Mouse (Mus musculus): ENCODE measurements around the gene Plxna4. TPM values are rescaled to one million over a fixed set of nuclear protein-coding genes. Genes with fewer than 3 reads are reported as not detected.

Gene Plxna4
- total RNA-seq, 2 experiments from 2014 or later: 6.3 to 10.3 TPM

GRCm38 (mm10) chr6:32243040-32243439 lies 345.0 kb downstream of the Plxna4 start:
- DNase-seq: no peak

GRCm38 (mm10) chr6:32231383-32231782 lies 356.6 kb downstream of the Plxna4 start:
- DNase-seq: no peak

- no peak for DNase-seq
Observed at GRCm38 (mm10) chr6:32226636-32227035, 361.4 kb downstream of the Plxna4 start.

- DNase-seq: no peak
Observed at GRCm38 (mm10) chr6:32224007-32224703, 363.8 kb downstream of the Plxna4 start.

- DNase-seq: no peak
Observed at GRCm38 (mm10) chr6:32220765-32221164, 367.2 kb downstream of the Plxna4 start.

- DNase-seq: no peak
Observed at GRCm38 (mm10) chr6:32218544-32218943, 369.4 kb downstream of the Plxna4 start.

- DNase-seq: no peak
Observed at GRCm38 (mm10) chr6:32212439-32212838, 375.6 kb downstream of the Plxna4 start.

GRCm38 (mm10) chr6:32210139-32210538 lies 377.9 kb downstream of the Plxna4 start:
- no peak for DNase-seq

GRCm38 (mm10) chr6:32208951-32209350 lies 379.0 kb downstream of the Plxna4 start:
- DNase-seq: no peak

- no peak for DNase-seq
Observed at GRCm38 (mm10) chr6:32204253-32204652, 383.7 kb downstream of the Plxna4 start.

- peak; percentile 28 for DNase-seq
Observed at GRCm38 (mm10) chr6:32203389-32203788, 384.6 kb downstream of the Plxna4 start.

GRCm38 (mm10) chr6:32202664-32203192 lies 385.3 kb downstream of the Plxna4 start:
- no peak for DNase-seq

GRCm38 (mm10) chr6:32201506-32201905 lies 386.5 kb downstream of the Plxna4 start:
- DNase-seq: no peak

- DNase-seq: no peak
Observed at GRCm38 (mm10) chr6:32199616-32200015, 388.4 kb downstream of the Plxna4 start.

GRCm38 (mm10) chr6:32196913-32197312 lies 391.1 kb downstream of the Plxna4 start:
- DNase-seq: no peak

- DNase-seq: no peak
Observed at GRCm38 (mm10) chr6:32193046-32193445, 394.9 kb downstream of the Plxna4 start.

- DNase-seq: no peak
Observed at GRCm38 (mm10) chr6:32184402-32184985, 403.5 kb downstream of the Plxna4 start.

GRCm38 (mm10) chr6:32183651-32184185 lies 404.3 kb downstream of the Plxna4 start:
- no peak for DNase-seq

- no peak for DNase-seq
Observed at GRCm38 (mm10) chr6:32180012-32180358, 408.0 kb downstream of the Plxna4 start.

- DNase-seq: no peak
Observed at GRCm38 (mm10) chr6:32179346-32180011, 408.5 kb downstream of the Plxna4 start.

GRCm38 (mm10) chr6:32177905-32178304 lies 410.1 kb downstream of the Plxna4 start:
- DNase-seq: no peak

GRCm38 (mm10) chr6:32167725-32168124 lies 420.3 kb downstream of the Plxna4 start:
- DNase-seq: peak; percentile 63

- DNase-seq: no peak
Observed at GRCm38 (mm10) chr6:32160370-32160769, 427.6 kb downstream of the Plxna4 start.

Measured in adrenal gland, postnatal 10 days (tissue).